Mouse (Mus musculus) hindbrain, embryonic 12.5 days (tissue): ENCODE data around the gene Zfp184. TPM values are rescaled to one million over a fixed set of nuclear protein-coding genes. Genes with fewer than 3 reads are reported as not detected.

Experiments used
- ATAC-seq: fragments of 200-750 bp; cut with Nextera tagmentation; 2 replicates; pipeline ENCODE4 v1.8.0; 2017; ENCODE audit warnings: moderate TSS enrichment; ENCODE audit not compliant: low FRiP score
- H3K27ac ChIP-seq: fragments of 300-500 bp; sonication (generic); 2 replicates; pipeline ENCODE4 v1.5.1; 2016; ENCODE audit warnings: mild to moderate bottlenecking
- H3K27me3 ChIP-seq: fragments of 300-500 bp; sonication (generic); 2 replicates; pipeline ENCODE4 v1.6.1; 2016; ENCODE audit warnings: mild to moderate bottlenecking
- H3K36me3 ChIP-seq: fragments of 300-500 bp; sonication (generic); 2 replicates; pipeline ENCODE4 v1.6.1; 2016; ENCODE audit warnings: mild to moderate bottlenecking
- H3K4me1 ChIP-seq: fragments of 300-500 bp; sonication (generic); 2 replicates; pipeline ENCODE4 v1.6.1; 2016
- H3K4me2 ChIP-seq: fragments of 300-500 bp; sonication (generic); replicated peaks from 2 replicates; pipeline ENCODE4 v1.6.1; 2016; ENCODE audit warnings: mild to moderate bottlenecking
- H3K4me3 ChIP-seq: fragments of 300-500 bp; sonication (generic); 2 replicates; pipeline ENCODE4 v1.5.1; 2016; ENCODE audit warnings: mild to moderate bottlenecking
- H3K9ac ChIP-seq: fragments of 300-500 bp; sonication (generic); 2 replicates; pipeline ENCODE4 v1.6.1; 2016; ENCODE audit warnings: mild to moderate bottlenecking, moderate library complexity
- H3K9me3 ChIP-seq: fragments of 300-500 bp; sonication (generic); replicated peaks from 2 replicates; pipeline ENCODE4 v1.6.1; 2016; ENCODE audit warnings: mild to moderate bottlenecking
- WGBS: fragments of 180-500 bp; shearing (Covaris S2); methylation state at CpG from one replicate; pipeline ENCODE4 v1.1.7; 2016; 5-methylcytosine and 5-hydroxymethylcytosine counted together
- polyA plus RNA-seq: library from polyadenylated mRNA; unstranded; fragments of >200 nt; fragmentation: Nextera tagmentation; extraction: Ambion mirVana; gene quantifications from 2 replicates; pipeline ENCODE4 v1.2.1, GENCODE M21; 2016

Gene Zfp184
- polyA plus RNA-seq, 1 experiment from 2014 or later = 19.1 TPM

DNA sequence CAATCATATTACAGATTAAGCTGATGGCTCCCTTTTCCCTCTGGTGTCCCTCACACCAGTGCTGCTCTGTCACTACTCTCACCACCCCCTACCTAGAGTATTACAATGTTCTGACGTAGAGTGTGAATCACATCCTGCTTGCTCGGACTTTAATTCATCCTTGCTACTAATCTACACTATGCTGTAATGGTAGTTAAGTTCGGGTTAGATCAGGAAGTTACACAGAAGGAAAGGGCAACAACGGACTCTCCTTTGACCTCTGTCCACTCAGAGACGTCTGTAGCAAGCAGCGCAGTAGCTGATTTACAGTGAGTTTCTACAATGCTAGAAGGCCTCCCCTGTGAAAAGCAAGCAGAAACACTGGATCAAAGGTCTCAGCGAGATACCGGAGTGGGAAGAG lies 31.0 kb upstream of the Zfp184 start:
- H3K9ac ChIP-seq = no peak overlapping the region
- H3K9me3 ChIP-seq = no peaks in the 10 kb centered on the region
- peaks cover 14% of the 10 kb centered on the region for H3K4me1 ChIP-seq
- H3K36me3 ChIP-seq = no peaks in the 10 kb centered on the region
- H3K27ac ChIP-seq = no peak overlapping the region
- H3K27me3 ChIP-seq = peaks cover 43% of the 10 kb centered on the region
- no peak overlapping the region for H3K4me3 ChIP-seq
- 5% methylated on average over 8 of the region's 8 CpGs for WGBS
- H3K4me2 ChIP-seq = peak overlapping the region; percentile 28
- no peak for ATAC-seq

DNA sequence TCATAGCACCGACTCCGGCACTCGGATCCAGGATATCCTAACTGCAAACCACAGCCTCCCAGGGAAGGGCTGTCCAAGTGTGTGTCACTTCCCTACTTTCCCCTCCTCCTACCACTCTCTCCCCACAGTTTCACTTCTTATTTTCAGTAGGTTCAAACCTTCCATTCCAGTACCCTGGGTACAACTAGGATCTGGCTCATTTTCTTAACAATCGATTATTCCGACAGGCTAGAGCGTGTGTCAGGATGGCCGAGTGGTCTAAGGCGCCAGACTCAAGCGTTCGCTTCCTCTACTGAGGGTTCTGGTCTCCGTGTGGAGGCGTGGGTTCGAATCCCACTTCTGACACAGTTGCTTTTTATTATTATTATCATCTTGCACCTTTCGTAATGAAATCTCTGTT lies 30.3 kb upstream of the Zfp184 start:
- no peak for ATAC-seq
- 1% methylated on average over 14 of the region's 14 CpGs for WGBS
- no peaks in the 10 kb centered on the region for H3K36me3 ChIP-seq
- peaks cover 50% of the 10 kb centered on the region for H3K27me3 ChIP-seq
- H3K9ac ChIP-seq = no peak overlapping the region
- peak overlapping the region; percentile 28 for H3K4me2 ChIP-seq
- no peak overlapping the region for H3K27ac ChIP-seq
- peaks cover 14% of the 10 kb centered on the region for H3K4me1 ChIP-seq
- H3K4me3 ChIP-seq = peak overlapping the region; percentile 15
- no peaks in the 10 kb centered on the region for H3K9me3 ChIP-seq

DNA sequence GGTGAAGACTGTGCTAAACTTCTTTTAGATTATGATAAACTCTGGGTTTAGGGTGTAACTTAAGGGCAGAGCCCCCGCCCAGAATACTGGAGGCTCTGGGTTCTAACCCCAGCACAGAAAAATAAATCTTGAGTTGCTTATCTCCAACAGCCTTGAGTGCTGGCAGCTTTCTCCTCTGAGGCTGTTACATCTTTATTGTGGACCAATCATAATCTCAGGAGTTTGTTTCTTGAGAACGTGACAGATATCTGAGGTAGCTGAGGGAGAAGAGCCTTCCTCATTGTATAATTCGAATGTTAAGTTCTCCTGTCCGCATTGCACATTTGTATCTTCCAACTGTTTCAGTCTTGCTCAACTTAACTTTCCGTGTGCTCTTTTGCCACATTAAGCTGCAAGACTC lies 29.4 kb upstream of the Zfp184 start:
- H3K27ac ChIP-seq = no peak overlapping the region
- H3K4me2 ChIP-seq = no peak overlapping the region
- H3K36me3 ChIP-seq = no peaks in the 10 kb centered on the region
- no peak for ATAC-seq
- peaks cover 50% of the 10 kb centered on the region for H3K27me3 ChIP-seq
- 55% methylated on average over 5 of the region's 5 CpGs for WGBS
- no peak overlapping the region for H3K4me3 ChIP-seq
- H3K4me1 ChIP-seq = peaks cover 14% of the 10 kb centered on the region
- H3K9ac ChIP-seq = no peak overlapping the region
- no peaks in the 10 kb centered on the region for H3K9me3 ChIP-seq

DNA sequence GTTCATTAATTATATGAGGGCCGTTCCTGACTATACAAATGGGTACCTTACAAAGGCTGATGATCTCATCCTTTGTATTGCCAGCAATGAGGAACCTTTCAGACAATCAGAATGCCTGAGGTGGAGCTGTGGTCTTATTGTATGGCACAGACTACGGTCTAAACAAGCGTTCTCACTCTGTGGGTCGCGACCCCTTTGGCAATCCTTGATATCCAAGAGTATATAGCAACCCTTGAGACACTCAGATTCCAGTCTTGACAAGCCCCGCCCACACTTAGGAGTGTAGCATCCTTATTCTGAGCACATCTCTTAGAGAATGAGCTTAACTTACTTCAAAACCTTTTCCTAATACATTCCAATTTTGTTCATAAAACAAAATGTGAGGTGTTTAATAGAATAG lies 28.8 kb upstream of the Zfp184 start:
- ATAC-seq = no peak
- no peak overlapping the region for H3K4me2 ChIP-seq
- no peaks in the 10 kb centered on the region for H3K9me3 ChIP-seq
- H3K27ac ChIP-seq = no peak overlapping the region
- H3K9ac ChIP-seq = no peak overlapping the region
- H3K27me3 ChIP-seq = peaks cover 53% of the 10 kb centered on the region
- no peaks in the 10 kb centered on the region for H3K36me3 ChIP-seq
- H3K4me3 ChIP-seq = no peak overlapping the region
- WGBS = 46% methylated on average over 6 of the region's 6 CpGs
- H3K4me1 ChIP-seq = peaks cover 14% of the 10 kb centered on the region

DNA sequence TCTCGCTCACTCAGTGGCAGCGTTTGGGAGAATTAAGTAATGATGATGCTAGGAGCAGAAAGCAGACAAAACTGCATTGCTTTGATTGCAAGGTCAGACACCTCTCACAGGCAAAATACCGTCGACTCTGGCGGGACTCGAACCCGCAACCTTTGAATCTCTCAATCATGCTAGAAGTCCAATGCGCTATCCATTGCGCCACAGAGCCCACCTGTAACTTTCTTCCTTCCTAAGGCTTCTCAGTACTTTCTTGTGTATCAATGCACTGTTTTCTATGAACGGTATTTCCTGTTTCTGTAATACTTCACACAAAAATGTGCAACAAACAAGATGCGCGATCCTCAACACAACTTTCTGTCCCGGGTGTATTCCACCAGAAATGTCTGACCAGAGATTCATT lies 27.9 kb upstream of the Zfp184 start:
- WGBS = 2% methylated on average over 13 of the region's 13 CpGs
- H3K9me3 ChIP-seq = no peaks in the 10 kb centered on the region
- H3K36me3 ChIP-seq = no peaks in the 10 kb centered on the region
- peaks cover 53% of the 10 kb centered on the region for H3K27me3 ChIP-seq
- H3K27ac ChIP-seq = no peak overlapping the region
- H3K4me3 ChIP-seq = 0 out of 2 replicates have a peak overlapping the region, but pooled peaks have one; percentile 39
- peaks cover 14% of the 10 kb centered on the region for H3K4me1 ChIP-seq
- ATAC-seq = no peak
- peak overlapping the region; percentile 56 for H3K4me2 ChIP-seq
- no peak overlapping the region for H3K9ac ChIP-seq

DNA sequence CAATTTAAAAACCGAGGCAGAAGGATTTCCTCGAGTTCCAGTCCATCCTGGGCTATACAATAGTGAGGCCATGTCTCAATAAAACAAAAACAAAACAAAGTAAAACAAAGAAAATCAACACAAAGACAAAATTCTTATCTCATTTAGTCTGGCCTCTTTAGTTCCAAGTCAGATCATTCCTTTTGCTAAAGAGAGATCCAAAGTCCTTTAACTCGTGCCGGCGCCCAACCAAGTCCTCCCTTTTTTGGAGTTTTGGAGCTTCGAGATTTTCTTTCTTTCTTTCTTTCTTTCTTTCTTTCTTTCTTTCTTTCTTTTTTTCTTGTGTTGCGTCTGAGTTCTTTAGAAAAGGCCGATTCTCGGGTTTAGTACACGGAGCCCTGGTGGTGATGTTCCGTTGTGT lies 27.4 kb upstream of the Zfp184 start:
- H3K4me1 ChIP-seq = peaks cover 14% of the 10 kb centered on the region
- ATAC-seq = no peak
- H3K9ac ChIP-seq = no peak overlapping the region
- no peaks in the 10 kb centered on the region for H3K36me3 ChIP-seq
- no peak overlapping the region for H3K27ac ChIP-seq
- peak overlapping the region; percentile 56 for H3K4me2 ChIP-seq
- peak overlapping the region; percentile 39 for H3K4me3 ChIP-seq
- no peaks in the 10 kb centered on the region for H3K9me3 ChIP-seq
- under 1% methylated on average over 11 of the region's 11 CpGs for WGBS
- H3K27me3 ChIP-seq = peaks cover 53% of the 10 kb centered on the region

DNA sequence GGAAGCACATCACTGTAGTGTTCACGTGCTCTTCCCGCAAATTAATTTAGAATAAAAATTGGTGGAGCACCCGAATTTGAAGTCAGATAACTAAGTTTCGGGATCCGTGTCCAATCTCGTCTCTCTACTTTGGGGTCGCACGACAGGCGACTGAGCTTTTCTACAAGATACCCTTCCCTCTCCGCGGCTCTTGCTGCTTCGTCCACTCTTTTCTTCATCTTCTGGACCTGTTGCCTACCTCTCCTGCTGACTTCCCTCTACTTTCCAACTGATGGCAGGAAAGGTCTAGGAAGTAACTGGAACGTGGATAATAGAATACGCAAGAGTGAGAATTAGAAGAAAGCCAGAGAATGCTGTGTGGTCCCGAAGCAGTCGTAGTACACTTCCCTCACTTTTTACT lies 26.9 kb upstream of the Zfp184 start:
- no peak overlapping the region for H3K9ac ChIP-seq
- peaks cover 14% of the 10 kb centered on the region for H3K4me1 ChIP-seq
- no peaks in the 10 kb centered on the region for H3K36me3 ChIP-seq
- ATAC-seq = no peak
- no peak overlapping the region for H3K27ac ChIP-seq
- no peaks in the 10 kb centered on the region for H3K9me3 ChIP-seq
- H3K4me2 ChIP-seq = peak overlapping the region; percentile 56
- peaks cover 53% of the 10 kb centered on the region for H3K27me3 ChIP-seq
- peak overlapping the region; percentile 39 for H3K4me3 ChIP-seq
- under 1% methylated on average over 16 of the region's 16 CpGs for WGBS

DNA sequence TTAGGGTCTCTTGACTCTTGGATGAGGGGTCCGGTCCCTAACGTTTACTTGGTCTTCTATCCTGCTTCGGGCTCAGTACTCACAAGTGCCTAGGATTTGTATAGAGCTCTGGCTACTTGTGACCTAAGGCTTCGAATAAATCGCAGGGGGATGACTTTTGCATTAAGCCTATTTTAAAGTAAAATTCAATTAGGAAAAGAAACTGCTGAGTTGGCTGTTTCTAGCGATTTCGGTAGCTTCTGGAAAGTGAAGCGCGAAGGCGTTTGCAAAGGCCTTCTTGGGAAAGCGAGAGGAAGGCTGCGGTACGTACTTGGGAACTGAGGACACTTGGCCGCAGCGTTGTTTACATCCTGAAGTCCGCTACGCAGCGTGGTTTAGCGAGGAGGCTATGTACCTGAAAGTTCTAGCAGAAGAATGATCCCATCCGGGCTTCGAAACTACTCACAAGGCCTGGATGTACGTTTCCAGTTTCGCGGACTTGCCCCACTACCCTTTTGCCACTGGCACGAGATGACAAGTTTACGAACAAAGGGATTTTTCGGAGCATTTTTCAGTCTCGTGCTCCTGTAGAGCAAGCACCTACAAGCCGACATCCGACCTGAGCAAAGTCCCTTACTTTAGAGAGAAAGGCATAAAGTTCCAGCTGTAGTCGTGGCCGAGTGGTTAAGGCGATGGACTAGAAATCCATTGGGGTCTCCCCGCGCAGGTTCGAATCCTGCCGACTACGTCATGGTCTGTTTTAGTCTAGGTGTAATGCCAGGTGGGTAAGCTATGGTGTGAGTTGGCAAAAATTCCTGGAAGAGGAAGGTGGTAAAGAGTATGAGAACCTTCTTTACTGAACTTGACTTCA lies 26.1 kb upstream of the Zfp184 start:
- H3K4me2 ChIP-seq = peak overlapping the region; percentile 56
- H3K36me3 ChIP-seq = no peaks in the 10 kb centered on the region
- peak overlapping the region; percentile 39 for H3K4me3 ChIP-seq
- H3K27ac ChIP-seq = no peak overlapping the region
- H3K27me3 ChIP-seq = peaks cover 50% of the 10 kb centered on the region
- ATAC-seq = peak; percentile 71; the same call in 1 of the 2 replicates
- WGBS = under 1% methylated on average over 38 of the region's 38 CpGs
- no peaks in the 10 kb centered on the region for H3K9me3 ChIP-seq
- H3K4me1 ChIP-seq = peaks cover 14% of the 10 kb centered on the region
- no peak overlapping the region for H3K9ac ChIP-seq

DNA sequence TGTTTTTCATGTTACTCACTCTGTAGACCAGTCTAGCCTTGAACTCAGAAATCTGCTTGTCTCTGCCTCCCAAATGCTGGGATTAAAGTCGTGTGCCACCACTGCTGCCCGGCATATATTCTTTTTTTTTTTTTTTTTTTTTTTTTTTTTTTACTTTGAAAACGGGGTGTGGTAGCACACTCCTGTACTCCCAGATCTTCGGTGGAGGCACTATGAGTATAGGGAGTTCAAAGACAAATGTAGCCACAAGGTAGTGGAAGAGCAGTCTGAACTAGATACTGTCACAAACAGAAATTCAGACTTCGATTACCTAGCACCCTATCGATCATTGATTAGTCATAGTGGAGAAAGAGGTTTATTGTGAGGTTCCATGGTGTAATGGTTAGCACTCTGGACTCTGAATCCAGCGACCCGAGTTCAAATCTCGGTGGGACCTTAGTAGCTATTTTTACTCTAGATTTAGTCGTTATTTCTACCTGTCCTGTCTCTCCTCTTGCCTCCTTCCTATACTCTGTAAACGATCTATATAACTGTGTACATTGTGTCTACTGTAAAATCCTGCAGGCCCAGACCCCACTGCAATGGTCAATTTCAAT lies 25.0 kb upstream of the Zfp184 start:
- no peak overlapping the region for H3K9ac ChIP-seq
- H3K27ac ChIP-seq = no peak overlapping the region
- no peaks in the 10 kb centered on the region for H3K9me3 ChIP-seq
- peaks cover 49% of the 10 kb centered on the region for H3K27me3 ChIP-seq
- H3K36me3 ChIP-seq = no peaks in the 10 kb centered on the region
- WGBS = 4% methylated on average over 11 of the region's 11 CpGs
- H3K4me3 ChIP-seq = no peak overlapping the region
- H3K4me2 ChIP-seq = no peak overlapping the region
- no peak for ATAC-seq
- H3K4me1 ChIP-seq = peaks cover 9% of the 10 kb centered on the region

DNA sequence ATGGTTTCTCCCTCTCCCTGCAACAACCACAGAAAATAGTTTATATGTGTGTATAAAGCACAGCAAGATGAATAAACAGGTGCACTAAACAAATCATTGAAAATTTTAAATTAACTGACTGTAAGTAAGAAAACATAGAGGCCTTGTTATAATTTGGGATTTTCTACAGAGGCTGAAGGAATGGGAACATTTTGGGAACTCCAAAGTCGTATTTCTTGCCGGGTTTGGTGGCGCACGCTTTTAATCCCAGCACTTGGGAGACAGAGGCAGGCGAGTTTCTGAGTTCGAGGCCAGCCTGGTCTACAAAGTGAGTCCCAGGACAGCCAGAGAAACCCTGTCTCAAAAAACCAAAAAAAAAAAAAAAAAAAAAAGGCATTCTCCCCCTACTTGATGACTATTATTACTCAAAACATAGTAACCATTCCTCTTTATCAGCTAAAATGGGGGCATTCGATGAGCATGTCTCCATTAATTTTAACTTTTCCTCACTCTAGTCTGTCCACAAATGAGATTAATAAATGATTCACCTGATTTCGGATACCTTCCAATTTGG lies 24.1 kb upstream of the Zfp184 start:
- Histone ChIP-seq H3K4me1 (peaks cover 9% of the 10 kb centered on the region), H3K36me3 (no peaks in the 10 kb centered on the region), H3K4me2 (no peak overlapping the region), H3K9me3 (no peaks in the 10 kb centered on the region), H3K4me3 (no peak overlapping the region), H3K9ac (no peak overlapping the region), H3K27ac (no peak overlapping the region), H3K27me3 (peaks cover 44% of the 10 kb centered on the region)
- ATAC-seq = no peak
- WGBS = 19% methylated on average over 8 of the region's 8 CpGs

DNA sequence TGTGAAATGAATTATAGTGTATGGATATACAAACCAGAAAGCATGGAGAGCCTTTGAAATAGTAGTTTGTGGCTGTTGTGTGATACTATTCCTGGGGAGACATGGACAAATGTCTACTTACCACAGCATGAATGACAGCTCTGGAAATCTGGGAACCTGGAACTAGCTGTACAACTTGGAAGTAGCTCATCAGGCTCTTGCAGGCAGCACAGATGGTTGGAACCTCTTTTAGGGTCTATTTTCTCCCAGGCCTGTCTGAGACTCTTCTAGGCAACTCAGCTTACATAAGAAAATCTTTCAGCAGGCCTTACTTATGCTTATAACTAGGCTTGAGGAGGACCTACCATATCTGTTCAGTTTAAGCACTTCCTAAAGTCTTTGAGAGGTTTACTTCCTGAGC lies 21.5 kb upstream of the Zfp184 start:
- no peak overlapping the region for H3K9ac ChIP-seq
- no peaks in the 10 kb centered on the region for H3K9me3 ChIP-seq
- ATAC-seq = no peak
- peaks cover 24% of the 10 kb centered on the region for H3K27me3 ChIP-seq
- H3K4me1 ChIP-seq = peaks cover 5% of the 10 kb centered on the region; the same call in 1 of the 2 replicates
- no peak overlapping the region for H3K27ac ChIP-seq
- no peaks in the 10 kb centered on the region for H3K36me3 ChIP-seq
- no peak overlapping the region for H3K4me3 ChIP-seq
- H3K4me2 ChIP-seq = no peak overlapping the region

DNA sequence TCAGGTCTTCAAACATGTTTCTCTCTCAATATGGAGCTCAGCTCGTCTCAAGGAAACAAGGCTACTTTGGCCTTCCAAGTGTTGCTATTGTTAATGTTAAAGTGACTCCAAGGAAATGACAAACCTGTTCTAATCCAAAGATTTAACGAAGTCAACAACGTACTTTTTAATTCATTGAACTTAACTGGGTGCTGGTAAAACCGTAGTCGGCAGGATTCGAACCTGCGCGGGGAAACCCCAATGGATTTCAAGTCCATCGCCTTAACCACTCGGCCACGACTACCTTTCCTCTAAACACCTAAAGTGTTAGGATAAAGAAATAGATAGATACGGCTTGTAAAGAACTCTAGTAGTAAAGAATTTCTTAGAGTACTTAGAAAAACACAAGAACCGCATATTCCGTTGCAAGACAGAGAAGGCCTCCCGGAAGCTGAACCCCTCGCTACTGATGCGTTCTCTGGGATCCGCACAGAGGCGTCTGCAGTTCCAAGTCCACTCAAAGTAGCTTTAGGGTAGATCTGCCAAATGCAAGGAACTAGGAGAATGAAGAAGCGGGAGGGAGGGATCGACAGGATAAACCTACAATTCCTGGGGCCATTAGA lies 20.1 kb upstream of the Zfp184 start:
- H3K9me3 ChIP-seq = no peaks in the 10 kb centered on the region
- no peak overlapping the region for H3K4me3 ChIP-seq
- no peaks in the 10 kb centered on the region for H3K36me3 ChIP-seq
- no peak for ATAC-seq
- no peak overlapping the region for H3K27ac ChIP-seq
- H3K9ac ChIP-seq = no peak overlapping the region
- no peaks in the 10 kb centered on the region for H3K4me1 ChIP-seq
- WGBS = 3% methylated on average over 21 of the region's 21 CpGs
- peaks cover 14% of the 10 kb centered on the region for H3K27me3 ChIP-seq
- peak overlapping the region; percentile 27; the same call in 1 of the 2 replicates for H3K4me2 ChIP-seq
